Mouse (Mus musculus): Measurements from ENCODE around the gene Uvrag.

DNA sequence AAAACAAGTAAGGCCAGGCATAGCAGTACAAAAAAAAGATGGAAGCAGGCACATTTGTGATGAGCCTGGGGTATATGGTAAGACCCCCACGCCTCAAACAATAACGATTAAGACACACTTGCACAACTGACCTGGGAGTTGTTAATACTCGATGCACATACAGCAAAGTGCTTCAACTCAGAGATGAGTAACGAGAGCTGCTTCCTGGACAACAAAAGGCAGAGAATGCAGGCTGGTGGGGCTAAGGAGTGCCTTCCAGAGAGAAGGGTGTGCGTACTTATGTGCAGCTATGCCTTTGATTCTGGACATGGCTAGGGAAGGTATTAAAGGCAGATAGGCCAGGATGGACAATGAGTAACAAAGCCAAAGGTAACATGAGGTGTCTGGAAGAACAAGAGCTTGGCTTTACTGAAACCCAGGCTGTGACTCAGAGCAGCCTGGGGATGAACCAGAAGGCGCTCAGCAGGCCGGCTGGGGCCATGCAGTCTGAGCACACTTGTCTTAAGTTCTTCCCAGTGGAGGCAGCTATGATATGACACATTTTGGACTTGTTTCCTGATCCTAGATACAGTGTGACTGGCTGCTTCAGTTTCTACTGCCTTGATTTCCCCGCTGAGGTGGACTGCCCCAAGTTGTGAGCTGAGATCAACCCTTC, 172.1 kb downstream of the Uvrag start:
- no peak for TF ChIP-seq MYC (IDR thresholded peaks at IDR 0.05; ENCODE audit: low read depth, low read length)
- TF ChIP-seq CHD1 (IDR thresholded peaks at IDR 0.05; ENCODE audit: low read depth, low read length): no peak
- no peak for TF ChIP-seq CTCF (IDR thresholded peaks at IDR 0.05 in 2 of 3, conservative IDR thresholded peaks at IDR 0.05 in 1 of 3; ENCODE audit: control insufficient read depth in 1 of 3, insufficient read depth in 1 of 3, low read depth in 2 of 3, low read length in 3 of 3, poor library complexity in 1 of 3, severe bottlenecking in 1 of 3)
- no peak for TF ChIP-seq EP300 (IDR thresholded peaks at IDR 0.05; ENCODE audit: low read depth in 1 of 2, low read length in 2 of 2)
- no peak for TF ChIP-seq MEF2A (IDR thresholded peaks at IDR 0.05; ENCODE audit: extremely low read depth, insufficient replicate concordance, low read depth, low read length, poor library complexity, severe bottlenecking)
- no peak for TF ChIP-seq POLR2A (IDR thresholded peaks at IDR 0.05; ENCODE audit: control insufficient read depth in 1 of 2, insufficient read depth in 1 of 2, low read depth in 1 of 2, low read length in 2 of 2, poor library complexity in 1 of 2)
- TF ChIP-seq MAZ (IDR thresholded peaks at IDR 0.05; ENCODE audit: low read depth, low read length): no peak
- TF ChIP-seq MAFK (IDR thresholded peaks at IDR 0.05; ENCODE audit: borderline replicate concordance, low read depth, low read length): no peak
- no peak for TF ChIP-seq TCF12 (IDR thresholded peaks at IDR 0.05; ENCODE audit: low read depth, low read length)
